Mouse (Mus musculus): ENCODE measurements around the gene Tnfrsf13c.
A peak's percentile ranks its signal among the peaks of the same experiment; 100 is the strongest.

Gene Tnfrsf13c

DNA sequence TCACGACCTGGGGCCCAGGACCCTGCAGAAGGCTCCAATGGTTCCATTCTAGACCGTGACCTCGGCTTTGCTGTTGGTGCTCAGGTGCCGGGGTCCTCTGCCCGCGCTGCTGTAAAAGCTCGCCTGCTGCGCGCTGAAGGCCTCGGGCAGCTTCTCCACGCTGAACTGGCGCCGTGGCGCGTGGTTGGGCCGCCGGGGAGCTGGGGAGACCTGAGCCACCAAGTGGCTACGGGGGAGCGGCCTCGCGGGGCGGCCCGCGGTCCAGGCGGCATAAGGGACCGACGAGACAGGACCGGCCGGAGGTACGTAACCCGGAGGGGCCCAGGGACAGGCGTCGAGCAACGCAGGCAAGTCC, 17.1 kb downstream of the Tnfrsf13c start:
- DNase-seq, result no peak

GRCm38 (mm10) chr15:82206365-82207104, 17.6 kb downstream of the Tnfrsf13c start:
- peak; percentile 82 for DNase-seq

- DNase-seq, result no peak
These were observed 19.3 kb downstream of the Tnfrsf13c start for GRCm38 (mm10) chr15:82204680-82205371.

DNA sequence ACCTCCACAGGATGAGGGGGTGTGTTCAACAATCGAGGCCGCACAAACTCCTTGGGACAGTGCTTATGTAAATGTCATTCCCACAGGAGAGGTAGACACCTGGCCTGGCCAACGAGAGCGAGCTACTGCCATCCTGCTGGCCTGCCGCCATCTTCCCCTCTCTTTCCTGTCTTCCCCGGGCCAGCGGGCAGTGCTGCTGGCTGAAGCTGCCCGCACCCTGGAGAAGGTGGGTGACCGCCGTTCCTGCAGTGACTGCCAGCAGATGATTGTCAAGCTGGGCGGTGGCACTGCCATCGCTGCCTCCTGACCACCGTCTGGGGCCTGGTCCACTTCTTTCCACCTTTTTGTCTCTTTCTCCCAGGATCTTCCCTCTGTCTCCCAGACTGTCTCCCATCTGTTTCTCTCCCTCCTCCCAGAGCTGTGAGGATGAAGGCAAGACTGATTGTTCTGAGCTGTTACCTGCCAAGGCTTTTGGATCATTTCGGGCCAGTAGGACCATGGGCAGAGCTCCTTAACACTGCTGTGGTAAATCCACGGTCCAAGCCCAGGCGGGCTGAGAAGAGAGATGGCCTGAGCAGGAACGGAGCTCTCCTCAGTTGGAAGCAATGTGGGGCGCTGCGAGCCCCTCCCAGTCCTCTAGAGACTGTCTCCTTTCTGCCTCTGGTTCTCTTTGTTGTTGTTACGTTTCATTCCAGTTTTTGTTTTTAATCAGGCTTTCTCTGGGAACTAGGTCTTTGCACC, 20.4 kb downstream of the Tnfrsf13c start:
- DNase-seq, result no peak

- no peak for DNase-seq
These were observed 21.1 kb downstream of the Tnfrsf13c start for GRCm38 (mm10) chr15:82203090-82203489.

- no peak for DNase-seq
These were observed 22.1 kb downstream of the Tnfrsf13c start for GRCm38 (mm10) chr15:82202086-82202485.

DNA sequence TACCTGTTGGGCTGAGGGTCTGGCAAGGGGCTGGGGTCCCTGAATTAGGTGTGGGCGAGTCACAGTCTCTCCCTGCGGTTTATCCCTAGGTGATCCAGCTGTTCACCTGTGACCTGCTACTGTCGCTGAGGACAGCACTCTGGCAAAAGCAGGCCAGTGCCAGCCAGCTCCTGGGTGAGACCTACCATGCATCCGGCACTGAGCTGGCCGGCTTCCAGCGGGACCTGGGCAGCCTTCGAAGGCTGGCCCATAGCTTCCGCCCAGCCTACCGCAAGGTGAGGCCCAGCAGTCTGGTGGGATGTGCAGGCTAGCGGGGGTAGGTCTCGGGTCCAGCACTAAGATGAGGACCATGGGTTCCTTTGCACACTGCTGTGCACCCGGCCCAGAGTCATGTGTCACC, 24.6 kb downstream of the Tnfrsf13c start:
- DNase-seq, result no peak

- DNase-seq, result no peak
These were observed 25.8 kb downstream of the Tnfrsf13c start for GRCm38 (mm10) chr15:82198342-82198741.

- DNase-seq, result no peak
These were observed 26.2 kb downstream of the Tnfrsf13c start for GRCm38 (mm10) chr15:82197937-82198336.

DNA sequence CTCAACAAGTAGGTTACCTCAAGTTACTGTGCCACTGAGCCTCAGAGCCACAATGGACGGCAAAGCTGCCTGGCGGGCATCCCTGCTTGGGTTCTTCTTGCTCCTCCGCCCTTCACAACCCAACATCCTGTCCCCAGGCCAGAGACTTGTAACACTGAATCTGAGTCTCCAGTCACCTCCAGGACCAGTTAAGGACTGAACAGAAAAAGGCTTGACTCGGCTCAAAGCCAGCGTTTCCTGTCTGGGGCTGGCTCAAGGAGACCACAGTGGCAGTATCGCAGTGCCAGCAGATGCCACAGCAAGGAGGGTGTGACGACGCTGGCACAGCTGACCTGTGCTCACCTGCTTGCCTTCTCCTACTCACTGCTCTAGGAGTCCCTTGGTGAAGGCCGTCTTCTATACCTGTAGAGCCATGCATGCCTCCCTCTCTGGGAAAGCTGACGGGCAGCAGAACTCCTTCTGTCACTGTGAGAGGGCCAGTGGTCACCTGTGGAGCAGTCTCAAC, 26.9 kb downstream of the Tnfrsf13c start:
- DNase-seq, result no peak

DNA sequence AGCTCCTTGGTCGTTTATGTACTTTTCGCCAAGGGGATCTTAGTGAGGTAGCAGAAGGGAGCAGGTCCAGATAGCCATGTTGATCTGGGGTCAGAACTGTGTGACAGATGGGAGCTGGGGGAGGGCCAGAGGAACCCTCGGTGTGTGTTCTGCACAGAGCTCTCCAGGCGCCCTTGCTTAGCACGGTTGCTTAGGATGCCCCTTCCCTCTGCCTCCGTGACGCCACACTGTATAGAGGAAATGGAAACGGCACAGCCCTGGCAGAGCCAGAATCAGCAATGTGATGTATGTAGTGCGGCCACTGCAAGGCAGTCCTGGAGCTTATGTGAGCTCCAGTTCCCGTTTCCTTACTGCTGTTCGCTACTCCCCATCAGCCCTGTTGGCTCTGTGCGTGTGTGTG, 27.9 kb downstream of the Tnfrsf13c start:
- DNase-seq, result no peak

DNA sequence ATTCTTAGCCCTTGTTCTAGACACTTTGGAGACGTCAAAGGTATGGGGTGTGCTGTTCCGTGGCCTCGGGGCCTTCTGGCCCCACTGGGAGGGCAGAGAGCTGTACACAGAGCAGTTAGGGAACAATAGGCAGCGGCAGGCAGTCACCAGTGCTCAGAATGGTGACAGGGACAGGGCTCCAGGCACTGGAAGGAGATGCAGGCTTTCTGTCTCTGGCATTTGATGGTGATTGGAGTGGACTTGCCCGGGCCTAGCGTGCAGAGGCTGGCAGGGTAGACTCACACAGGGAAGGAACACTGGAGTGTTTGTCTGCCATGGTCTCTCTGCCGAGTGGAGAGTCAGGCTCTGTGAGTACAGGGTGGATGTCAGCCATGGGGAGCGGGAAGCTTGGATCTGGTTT, 31.6 kb downstream of the Tnfrsf13c start:
- DNase-seq, result no peak

DNA sequence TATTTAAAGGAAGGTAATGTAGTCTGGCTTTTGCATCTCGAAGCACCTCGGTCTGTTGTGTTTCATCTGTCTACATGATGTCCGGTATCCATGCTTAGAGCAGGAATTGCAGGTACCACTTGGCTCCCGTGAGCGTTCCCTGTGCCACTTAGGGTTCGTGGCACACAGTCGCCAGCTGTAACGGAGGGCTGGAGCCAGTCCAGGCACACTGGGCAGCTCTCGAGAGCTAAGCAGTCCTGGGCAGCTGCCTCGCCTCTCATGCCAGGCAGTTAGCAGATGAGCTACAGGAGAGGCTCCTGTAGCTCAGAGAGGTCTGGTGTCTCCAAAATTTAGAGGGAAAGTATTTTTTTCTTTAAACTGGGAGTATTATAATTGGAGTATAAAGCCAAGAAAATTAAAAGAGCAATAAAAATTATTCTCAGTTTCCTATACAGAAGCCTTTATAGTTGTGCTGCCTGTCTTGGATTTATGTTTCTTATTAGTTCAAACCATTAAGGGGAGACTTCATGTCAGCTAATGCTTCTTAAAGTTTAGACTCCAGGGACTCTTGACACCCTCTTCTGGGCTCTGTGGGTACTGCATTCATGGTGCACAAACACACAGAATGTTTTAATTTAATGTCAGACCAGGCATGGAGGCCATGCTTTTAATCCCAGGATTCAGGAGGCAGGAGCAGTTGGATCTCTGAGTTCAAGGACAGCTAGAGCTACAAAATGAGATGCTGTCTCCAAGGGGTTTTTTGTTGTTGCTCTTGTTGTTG, 35.5 kb downstream of the Tnfrsf13c start:
- DNase-seq, result peak; percentile 40

DNA sequence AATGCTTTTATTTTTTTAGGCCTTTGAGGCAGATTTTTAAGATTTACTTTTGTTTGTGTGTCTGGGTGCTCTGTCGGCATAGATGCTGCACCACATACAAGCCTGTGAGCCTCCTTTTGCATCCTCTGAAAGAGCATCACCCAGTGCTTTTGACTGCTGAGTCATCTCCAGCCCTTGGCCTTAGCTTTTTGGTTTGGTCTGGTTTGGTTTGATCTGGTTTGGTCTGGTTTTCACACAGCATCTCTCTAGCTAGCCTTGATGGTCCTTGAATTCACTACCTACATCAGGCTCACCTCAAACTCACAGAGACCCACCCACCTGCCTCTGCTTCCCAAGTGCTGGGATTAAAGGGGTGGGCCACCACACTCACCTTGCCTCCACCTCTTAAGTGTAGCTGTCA, 36.2 kb downstream of the Tnfrsf13c start:
- no peak for DNase-seq

DNA sequence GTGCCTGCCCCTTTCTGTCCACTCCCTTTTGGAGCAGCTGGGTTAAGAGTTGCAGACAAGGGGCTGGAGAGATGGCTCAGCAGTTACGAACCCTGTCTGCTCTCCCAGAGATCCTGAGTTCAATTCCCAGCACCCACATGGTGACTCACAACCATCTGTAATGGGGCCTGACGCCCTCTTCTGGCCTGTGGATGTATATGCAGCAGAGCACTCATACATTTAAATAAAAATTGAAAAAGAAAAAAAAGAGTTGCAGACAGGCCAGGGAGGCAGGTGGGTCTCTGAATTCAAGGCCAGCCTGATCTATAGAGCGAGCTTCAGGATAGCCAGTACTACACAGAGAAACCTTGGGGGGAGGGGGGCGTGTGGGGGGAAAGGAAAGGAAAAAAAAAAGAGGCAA, 36.8 kb downstream of the Tnfrsf13c start:
- DNase-seq, result no peak

DNA sequence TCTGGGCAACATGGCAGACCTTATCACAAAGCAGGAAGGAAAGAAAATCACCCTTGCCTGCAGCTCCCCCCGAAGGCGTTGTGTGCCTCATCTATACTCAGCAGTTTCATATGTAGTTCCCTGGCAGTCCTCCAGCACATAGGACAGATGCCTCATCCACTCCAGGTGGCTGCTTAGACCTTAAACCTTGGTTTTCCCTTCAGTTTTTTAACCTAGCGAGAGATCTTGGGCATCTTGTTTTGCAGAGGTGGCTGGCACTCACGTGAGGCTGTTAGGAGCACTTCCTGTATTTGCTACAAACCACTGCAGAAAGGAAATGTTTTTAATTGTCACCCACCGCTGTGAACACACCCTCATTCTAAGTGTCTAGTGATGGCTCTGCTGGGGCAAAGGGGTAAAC, 37.2 kb downstream of the Tnfrsf13c start:
- no peak for DNase-seq

DNA sequence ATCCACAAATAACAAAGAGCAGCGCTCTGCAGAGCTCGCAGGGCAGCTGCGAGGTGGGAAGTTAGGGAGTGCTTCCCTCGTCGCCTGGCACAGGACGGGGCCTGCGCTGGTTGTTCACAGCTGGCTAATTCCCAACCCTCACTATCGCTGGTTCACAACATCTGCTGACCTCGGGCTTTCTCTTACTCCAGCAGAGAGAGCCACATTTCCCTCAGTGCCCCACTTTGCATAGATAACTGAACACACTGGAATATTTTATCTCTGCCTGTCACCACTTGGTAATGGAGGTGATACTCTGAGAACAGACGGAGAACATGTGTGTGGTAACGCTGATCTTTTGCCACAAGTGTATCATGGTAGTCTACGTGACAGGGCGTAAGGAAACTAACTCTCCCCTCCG, 38.0 kb downstream of the Tnfrsf13c start:
- no peak for DNase-seq

DNA sequence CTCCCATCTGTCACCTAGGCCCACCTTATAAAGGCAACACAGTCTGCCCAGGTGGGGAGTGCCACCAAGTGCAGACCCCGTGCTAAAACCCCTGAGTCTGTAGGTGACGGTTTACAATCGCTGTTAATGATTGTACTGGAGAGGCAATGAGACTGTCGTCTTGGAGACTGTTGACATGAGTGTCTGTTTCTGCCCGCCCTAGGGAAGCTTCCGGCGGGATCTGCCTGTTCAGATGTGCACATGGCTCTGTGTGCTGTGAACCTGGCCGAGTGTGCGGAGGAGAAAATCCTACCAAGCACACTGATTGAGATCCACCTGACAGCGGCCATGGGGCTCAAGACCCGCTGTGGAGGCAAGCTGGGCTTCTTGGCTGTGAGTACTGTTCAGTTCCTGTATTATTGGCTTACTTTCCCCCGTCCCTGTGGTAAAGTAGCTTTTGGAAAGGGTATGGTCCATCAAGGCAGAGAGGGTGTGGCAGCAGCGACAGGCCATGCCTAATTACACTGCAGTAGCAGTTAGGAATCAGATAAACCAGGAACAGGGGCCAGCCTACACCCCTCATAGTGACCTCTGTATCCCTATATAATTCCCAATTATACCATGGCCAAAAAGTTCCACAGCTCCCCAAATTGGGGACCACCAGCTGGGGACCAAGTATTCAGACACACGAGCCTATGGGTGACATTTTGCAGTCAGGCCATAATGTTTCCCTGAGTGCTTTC, 38.9 kb downstream of the Tnfrsf13c start:
- no peak for DNase-seq

DNA sequence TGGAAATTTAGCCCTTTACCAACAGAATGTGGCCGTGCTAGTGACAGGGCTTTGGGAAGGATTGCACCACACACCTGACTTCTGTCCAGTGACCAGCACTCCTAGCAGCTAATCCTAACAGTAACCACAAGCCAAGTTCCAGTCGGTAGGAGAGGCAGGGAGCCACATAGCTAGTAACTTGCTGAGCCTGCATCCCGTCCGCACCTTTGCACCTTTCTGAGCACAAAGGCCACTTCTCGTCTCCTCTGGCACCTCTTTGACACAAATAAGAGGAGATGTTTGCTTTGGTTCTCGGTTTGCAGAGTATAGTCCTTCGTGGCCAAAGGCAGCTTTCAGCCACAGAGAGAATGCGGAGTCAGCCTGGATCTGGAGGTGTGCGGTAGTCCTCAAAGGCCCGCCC, 39.5 kb downstream of the Tnfrsf13c start:
- no peak for DNase-seq

DNA sequence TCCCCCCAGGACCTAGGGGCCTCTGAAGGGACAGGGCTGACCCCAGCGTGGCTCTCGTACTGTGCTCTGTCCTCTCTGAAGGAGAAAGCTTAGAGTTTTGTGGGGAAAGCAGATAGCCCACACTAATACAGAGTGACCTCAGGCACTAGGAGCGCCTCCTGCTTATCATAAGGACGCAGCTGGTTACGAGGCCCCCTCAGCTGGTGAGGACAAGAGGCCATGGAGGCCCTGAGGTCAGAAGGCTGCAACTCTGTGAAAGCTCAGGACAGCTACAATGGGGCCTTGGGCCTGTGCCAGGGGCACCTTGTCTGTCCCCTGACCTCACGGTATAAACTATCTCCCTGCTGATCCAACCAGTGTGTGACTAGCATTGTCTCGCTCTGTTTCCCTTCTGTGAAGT, 40.0 kb downstream of the Tnfrsf13c start:
- DNase-seq, result no peak

DNA sequence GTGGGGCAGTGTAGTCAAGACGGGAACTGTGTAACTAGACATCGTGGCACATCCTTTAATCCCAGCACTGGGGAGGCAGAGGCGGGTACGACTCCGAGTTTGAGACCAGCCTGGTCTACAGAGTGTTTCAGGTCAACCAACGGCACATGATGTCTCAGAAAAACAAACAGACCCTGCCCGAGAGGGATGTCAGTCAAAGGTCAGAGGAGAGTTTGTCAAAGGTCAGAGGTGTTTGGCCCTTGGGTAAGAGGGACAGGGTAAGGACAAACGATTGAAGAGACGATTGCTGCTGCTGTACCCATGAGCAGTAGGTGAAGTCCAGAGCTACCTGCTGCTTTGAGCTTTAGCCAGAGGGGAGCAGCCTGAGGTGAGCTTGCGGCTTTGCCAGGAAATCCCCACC, 40.6 kb downstream of the Tnfrsf13c start:
- DNase-seq, result no peak

DNA sequence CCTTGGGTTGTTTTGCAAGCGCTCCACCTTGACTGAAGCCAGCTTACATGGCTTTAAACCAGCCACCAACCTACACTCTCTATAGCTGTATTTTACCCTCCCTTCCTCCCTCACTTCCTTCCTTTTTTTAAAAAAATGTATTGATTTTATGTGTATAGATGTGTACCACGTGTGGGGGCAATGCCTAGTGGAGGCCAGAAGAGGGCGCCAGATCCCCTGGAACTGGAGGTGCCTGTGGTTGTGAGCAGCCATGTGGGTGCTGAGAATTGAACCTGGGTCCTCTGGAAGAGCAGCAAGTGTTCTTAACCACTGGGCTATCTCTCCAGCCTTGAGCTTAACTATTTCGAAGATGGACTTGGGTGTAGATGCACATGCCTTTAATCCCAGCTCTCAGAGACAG, 41.9 kb downstream of the Tnfrsf13c start:
- DNase-seq, result no peak
